Mouse (Mus musculus): ENCODE results near the gene Arhgef28. TPM values are rescaled to one million over a fixed set of nuclear protein-coding genes. Genes with fewer than 3 reads are reported as not detected.
A peak's percentile ranks its signal among the peaks of the same experiment; 100 is the strongest.

Arhgef28 gene
- total RNA-seq (2014; rRNA removed) (29.1 and 41.5 TPM in 2 replicates), polyA plus RNA-seq (2015; fragmentation: Nextera tagmentation; extraction: Ambion mirVana) (31.2 and 34.3 TPM in 2 replicates)

DNA sequence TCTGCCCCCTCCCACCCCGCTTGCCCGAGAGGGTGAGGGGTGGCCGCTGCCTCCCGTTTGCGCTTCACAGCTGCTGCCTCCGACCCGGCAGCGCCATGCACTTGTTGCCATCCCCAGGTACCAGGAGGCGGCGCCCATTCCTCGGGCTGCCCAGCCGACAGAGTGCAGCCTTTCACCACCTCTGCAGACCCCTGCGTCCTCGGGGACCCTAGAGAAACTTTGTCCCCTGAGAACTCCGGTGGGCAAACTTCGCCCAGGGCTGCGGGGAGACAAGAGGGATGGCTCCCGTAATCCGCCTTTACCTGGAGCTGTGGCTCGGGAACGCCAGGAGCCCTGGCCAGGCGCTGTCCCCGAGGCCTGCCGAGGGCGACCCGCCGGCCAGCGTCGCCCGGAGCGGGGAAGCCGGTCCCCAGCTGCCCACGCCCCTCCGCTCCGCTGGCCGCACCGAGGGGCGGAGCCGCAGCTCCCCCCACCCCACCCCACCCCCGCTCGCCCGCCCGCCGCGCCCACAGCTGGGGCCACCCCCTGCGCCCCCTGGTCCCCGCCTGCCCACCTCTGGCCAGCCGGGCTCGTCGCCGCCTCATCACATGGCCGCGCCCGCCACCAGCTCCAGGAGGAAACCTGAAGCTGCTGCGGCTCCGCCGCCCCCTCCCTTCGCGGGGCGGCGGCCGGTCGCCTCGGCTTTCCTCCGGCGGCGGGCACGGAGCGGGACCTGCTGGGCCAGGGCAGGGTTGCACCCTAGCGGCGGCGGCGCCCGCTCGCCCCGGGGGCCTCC is at the start of gene Arhgef28:
Arhgef28 (minus strand) TSS at position 669 of the 775 bp plus-strand sequence.
- no peaks in the 10 kb centered on the region for H3K36me3 ChIP-seq (ENCODE audit: insufficient read depth, low read length)
- TF ChIP-seq CTCF (IDR thresholded peaks at IDR 0.05) = peak; percentile 71
- peak within 1 kb of the TSS; percentile 72 for H3K4me2 ChIP-seq (ENCODE audit: low read depth, low read length, poor library complexity, severe bottlenecking)
- peak within 1 kb of the TSS; percentile 68 for H3K27ac ChIP-seq (ENCODE audit: low read depth, low read length)
- DNase-seq (ENCODE audit: low spot score) = peak; percentile 50
- peak; percentile 76 for ATAC-seq (ENCODE audit: low FRiP score)
- H3K4me1 ChIP-seq (ENCODE audit: insufficient read depth, low read length) = no peaks in the 10 kb centered on the region
- WGBS = under 1% methylated on average over 42 of the region's 76 CpGs
- H3K27me3 ChIP-seq (ENCODE audit: insufficient read depth, low read length) = no peaks in the 10 kb centered on the region
- peak within 1 kb of the TSS; percentile 74 for H3K4me3 ChIP-seq (ENCODE audit: low read depth, low read length)
- H3K9me3 ChIP-seq (ENCODE audit: low read length) = no peaks in the 10 kb centered on the region
- peak within 1 kb of the TSS; percentile 85 for H3K9ac ChIP-seq (replicated peaks; ENCODE audit: low read length, poor library complexity, severe bottlenecking)

- H3K9ac ChIP-seq (replicated peaks; ENCODE audit: low read length, poor library complexity, severe bottlenecking) = no peak overlapping the region
- ATAC-seq (ENCODE audit: low FRiP score) = no peak
These were observed 48.7 kb upstream of the Arhgef28 start for GRCm38 (mm10) chr13:98254921-98255320.

DNA sequence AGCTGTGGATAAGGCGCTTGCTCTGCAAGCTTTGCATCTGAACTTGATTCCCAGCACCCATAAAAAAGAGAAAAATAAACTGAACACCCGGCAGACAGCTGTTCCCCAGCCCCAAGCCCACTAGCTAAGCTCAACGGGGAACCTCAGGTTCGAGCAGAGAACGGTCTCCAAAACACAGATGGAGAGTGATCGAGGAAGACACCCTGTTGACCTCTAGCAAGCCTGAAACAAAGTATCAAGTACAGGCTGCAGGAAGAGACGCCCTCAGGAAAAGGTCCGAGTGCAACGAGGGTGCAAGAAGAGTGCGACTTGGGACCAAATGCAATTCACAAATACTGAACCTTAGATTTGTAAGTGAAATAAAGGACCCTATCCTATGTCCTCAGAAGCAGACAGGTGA is 43.4 kb upstream of the Arhgef28 start:
- ATAC-seq (ENCODE audit: low FRiP score) (no peak), DNase-seq (ENCODE audit: low spot score) (no peak)
- H3K4me1 ChIP-seq (ENCODE audit: insufficient read depth, low read length) = no peaks in the 10 kb centered on the region
- H3K27me3 ChIP-seq (ENCODE audit: insufficient read depth, low read length) = no peaks in the 10 kb centered on the region
- H3K4me2 ChIP-seq (ENCODE audit: low read depth, low read length, poor library complexity, severe bottlenecking) = no peak overlapping the region
- no peak overlapping the region for H3K27ac ChIP-seq (ENCODE audit: low read depth, low read length)
- H3K9ac ChIP-seq (replicated peaks; ENCODE audit: low read length, poor library complexity, severe bottlenecking) = no peak overlapping the region
- peaks cover 48% of the 10 kb centered on the region for H3K36me3 ChIP-seq (ENCODE audit: insufficient read depth, low read length)
- no peak for TF ChIP-seq CTCF (IDR thresholded peaks at IDR 0.05)
- H3K4me3 ChIP-seq (ENCODE audit: low read depth, low read length) = no peak overlapping the region
- WGBS = 94% methylated on average over 10 of the region's 10 CpGs
- no peaks in the 10 kb centered on the region for H3K9me3 ChIP-seq (ENCODE audit: low read length)

More at GRCm38 (mm10) chr13:98254921-98255320, 48.7 kb upstream of the Arhgef28 start:
- Histone ChIP-seq H3K4me2 (ENCODE audit: low read depth, low read length, poor library complexity, severe bottlenecking) (no peak overlapping the region), H3K9me3 (ENCODE audit: low read length) (no peaks in the 10 kb centered on the region), H3K27me3 (ENCODE audit: insufficient read depth, low read length) (no peaks in the 10 kb centered on the region), H3K4me3 (ENCODE audit: low read depth, low read length) (no peak overlapping the region), H3K27ac (ENCODE audit: low read depth, low read length) (no peak overlapping the region), H3K4me1 (ENCODE audit: insufficient read depth, low read length) (no peaks in the 10 kb centered on the region), H3K36me3 (ENCODE audit: insufficient read depth, low read length) (peaks cover 55% of the 10 kb centered on the region)
- DNase-seq (ENCODE audit: low spot score) = peak; percentile 19
- WGBS = 71% methylated on average over 9 of the region's 9 CpGs
- peak; percentile 42 for TF ChIP-seq CTCF (IDR thresholded peaks at IDR 0.05)

GRCm38 (mm10) chr13:98245386-98245785 is 39.1 kb upstream of the Arhgef28 start:
- H3K27me3 ChIP-seq (ENCODE audit: insufficient read depth, low read length) = no peaks in the 10 kb centered on the region
- no peaks in the 10 kb centered on the region for H3K9me3 ChIP-seq (ENCODE audit: low read length)
- no peak overlapping the region for H3K9ac ChIP-seq (replicated peaks; ENCODE audit: low read length, poor library complexity, severe bottlenecking)
- no peak overlapping the region for H3K27ac ChIP-seq (ENCODE audit: low read depth, low read length)
- WGBS = 66% methylated on average over 7 of the region's 7 CpGs
- DNase-seq (ENCODE audit: low spot score) = no peak
- ATAC-seq (ENCODE audit: low FRiP score) = no peak; the same call in 1 of the 2 replicates
- no peak overlapping the region for H3K4me3 ChIP-seq (ENCODE audit: low read depth, low read length)
- H3K4me2 ChIP-seq (ENCODE audit: low read depth, low read length, poor library complexity, severe bottlenecking) = no peak overlapping the region
- no peak for TF ChIP-seq CTCF (IDR thresholded peaks at IDR 0.05)
- peaks cover 20% of the 10 kb centered on the region for H3K36me3 ChIP-seq (ENCODE audit: insufficient read depth, low read length)
- H3K4me1 ChIP-seq (ENCODE audit: insufficient read depth, low read length) = no peaks in the 10 kb centered on the region

- no peak for ATAC-seq (ENCODE audit: low FRiP score)
- TF ChIP-seq CTCF (IDR thresholded peaks at IDR 0.05) = no peak
- WGBS = 56% methylated on average over 5 of the region's 5 CpGs
- no peaks in the 10 kb centered on the region for H3K9me3 ChIP-seq (ENCODE audit: low read length)
- H3K27me3 ChIP-seq (ENCODE audit: insufficient read depth, low read length) = no peaks in the 10 kb centered on the region
- no peak overlapping the region for H3K4me2 ChIP-seq (ENCODE audit: low read depth, low read length, poor library complexity, severe bottlenecking)
- peak; percentile 28 for DNase-seq (ENCODE audit: low spot score)
- H3K4me1 ChIP-seq (ENCODE audit: insufficient read depth, low read length) = no peaks in the 10 kb centered on the region
- no peak overlapping the region for H3K27ac ChIP-seq (ENCODE audit: low read depth, low read length)
- H3K9ac ChIP-seq (replicated peaks; ENCODE audit: low read length, poor library complexity, severe bottlenecking) = no peak overlapping the region
- peaks cover 14% of the 10 kb centered on the region; the same call in 1 of the 2 replicates for H3K36me3 ChIP-seq (ENCODE audit: insufficient read depth, low read length)
- H3K4me3 ChIP-seq (ENCODE audit: low read depth, low read length) = no peak overlapping the region
These were observed 38.5 kb upstream of the Arhgef28 start for GRCm38 (mm10) chr13:98244571-98245350.

All from midbrain, postnatal 0 days (tissue).